Comparison of ENCODE assay signal across 13 mouse cellular contexts in genomic region chr10:71052208-71052607, GRCm38 (mm10).
DNase-seq lines count a peak whose midpoint lies in the region; ATAC-seq lines count a peak whose summit lies in the region.
"Had no signal": no experiment of that assay in that cellular context is flagged by ENCODE, and none has a peak within 500 bp of the region (broad histone marks: within the 10 kb centered on the region; RNA-seq: fewer than 3 reads in every experiment).

No protein-coding gene starts in this region.

- no peak overlapping the region for H3K27ac ChIP-seq in lung, embryonic 15.5 days
- H3K27ac ChIP-seq: embryonic facial prominence, embryonic 13.5 days; forebrain, embryonic 15.5 days; hindbrain, embryonic 10.5 days had no signal

- peak; percentile 45 for ATAC-seq in frontal cortex, adult (ENCODE audit: low TSS enrichment)
- peak; percentile 19; the same call in 1 of the 2 replicates for ATAC-seq in lung, embryonic 15.5 days (ENCODE audit: borderline replicate concordance, extremely low read depth, low FRiP score, low TSS enrichment)
- ATAC-seq: forebrain, embryonic 15.5 days had no signal

- no peaks in the 10 kb centered on the region for H3K36me3 ChIP-seq in lung, embryonic 15.5 days
- H3K36me3 ChIP-seq: embryonic facial prominence, embryonic 13.5 days; forebrain, embryonic 15.5 days; hindbrain, embryonic 10.5 days had no signal

- no peak overlapping the region for H3K4me3 ChIP-seq in lung, embryonic 15.5 days
- H3K4me3 ChIP-seq: embryonic facial prominence, embryonic 13.5 days; forebrain, embryonic 15.5 days; hindbrain, embryonic 10.5 days had no signal

- peaks cover 10% of the 10 kb centered on the region for H3K4me1 ChIP-seq in lung, embryonic 15.5 days

- H3K4me2 ChIP-seq in lung, embryonic 15.5 days, result no peak overlapping the region
- H3K4me2 ChIP-seq: embryonic facial prominence, embryonic 13.5 days; forebrain, embryonic 15.5 days; liver, embryonic 11.5 days had no signal

- no peaks in the 10 kb centered on the region for H3K9me3 ChIP-seq in lung, embryonic 15.5 days
- H3K9me3 ChIP-seq: embryonic facial prominence, embryonic 13.5 days; forebrain, embryonic 15.5 days; hindbrain, embryonic 10.5 days had no signal

- H3K27me3 ChIP-seq in lung, embryonic 15.5 days, result no peaks in the 10 kb centered on the region
- H3K27me3 ChIP-seq: embryonic facial prominence, embryonic 13.5 days; forebrain, embryonic 15.5 days had no signal

- intact Hi-C loops in heart, postnatal 36 days (cut with DNase I), result no loop called here

- DNase-seq in frontal cortex, postnatal 10 days (ENCODE audit: low spot score in 2 of 2), result no peak
- DNase-seq in lung, postnatal 4 days, result no peak
- DNase-seq in heart, adult 8-10 months (ENCODE audit: low spot score), result peak; percentile 46
- peak; percentile 43 to 67 for DNase-seq in heart, postnatal 36 days
- DNase-seq in thymus, postnatal 0 days (ENCODE audit: low spot score), result no peak
- DNase-seq in yolk sac, embryonic 10.5 days (ENCODE audit: low spot score), result no peak
- DNase-seq: cerebellum, adult 8-10 months had no signal

- H3K9ac ChIP-seq in lung, embryonic 15.5 days, result no peak overlapping the region
- H3K9ac ChIP-seq: embryonic facial prominence, embryonic 13.5 days; forebrain, embryonic 15.5 days had no signal

- WGBS in lung, embryonic 15.5 days, result 60% methylated on average over 7 of the region's 7 CpGs

Comparison
In these comparisons a context has a peak if more than half of its experiments do, and no peak if none do; other contexts are left out.
1. DNase-seq: peak in heart, adult 8-10 months (single experiment) and heart, postnatal 36 days (2 of 2); none in frontal cortex, postnatal 10 days (0 of 2), lung, postnatal 4 days (0 of 2), thymus, postnatal 0 days (single experiment) and yolk sac, embryonic 10.5 days (single experiment).